Mouse (Mus musculus) retina, embryonic 14.5 days (tissue): Measurements from ENCODE around the gene Rbmxl1.
"Not testable (repeated sequence)": the region's sequence is repeated elsewhere in the genome, so short reads cannot be mapped to it uniquely, and the experiment has no call there.

Experiments
- DNase-seq: peaks from one replicate; pipeline ENCODE4 v3.0.0-alpha.2; 2015; ENCODE audit warnings: low spot score

The Rbmxl1 gene

GRCm38 (mm10) chr8:78508719-78509272 lies at the start of gene Rbmxl1:
Gene Rbmxl1 (minus strand): TSS chr8:78508898.
- peak; percentile 91 for DNase-seq

- no peak for DNase-seq
These were observed 48.2 kb upstream of the Rbmxl1 start for GRCm38 (mm10) chr8:78556773-78557434.

GRCm38 (mm10) chr8:78555817-78556216 lies 47.1 kb upstream of the Rbmxl1 start:
- DNase-seq, result no peak

- DNase-seq, result no peak
These were observed 42.0 kb upstream of the Rbmxl1 start for GRCm38 (mm10) chr8:78550752-78551134.

GRCm38 (mm10) chr8:78549971-78550751 lies 41.5 kb upstream of the Rbmxl1 start:
- peak; percentile 32 for DNase-seq

GRCm38 (mm10) chr8:78545153-78545817 lies 36.6 kb upstream of the Rbmxl1 start:
- DNase-seq, result not testable (repeated sequence)

- no peak for DNase-seq
These were observed 35.8 kb upstream of the Rbmxl1 start for GRCm38 (mm10) chr8:78544545-78544944.

- DNase-seq, result no peak
These were observed 34.9 kb upstream of the Rbmxl1 start for GRCm38 (mm10) chr8:78543621-78544020.

GRCm38 (mm10) chr8:78542670-78543069 lies 34.0 kb upstream of the Rbmxl1 start:
- not testable (repeated sequence) for DNase-seq

- DNase-seq, result no peak
These were observed 29.1 kb upstream of the Rbmxl1 start for GRCm38 (mm10) chr8:78537795-78538194.

GRCm38 (mm10) chr8:78536716-78537115 lies 28.0 kb upstream of the Rbmxl1 start:
- no peak for DNase-seq

- DNase-seq, result no peak
These were observed 25.3 kb upstream of the Rbmxl1 start for GRCm38 (mm10) chr8:78533981-78534380.

GRCm38 (mm10) chr8:78515132-78515531 lies 6.4 kb upstream of the Rbmxl1 start:
- no peak for DNase-seq

- DNase-seq, result no peak
These were observed 6.0 kb upstream of the Rbmxl1 start for GRCm38 (mm10) chr8:78514706-78515105.

GRCm38 (mm10) chr8:78513106-78513505 lies 4.4 kb upstream of the Rbmxl1 start:
- no peak for DNase-seq

- DNase-seq, result no peak
These were observed 2.2 kb upstream of the Rbmxl1 start for GRCm38 (mm10) chr8:78510926-78511325.

GRCm38 (mm10) chr8:78510094-78510493 lies 1.4 kb upstream of the Rbmxl1 start:
- DNase-seq, result peak; percentile 22

- peak; percentile 88 for DNase-seq
These were observed 754 bp upstream of the Rbmxl1 start, which contains the start of gene Slc10a7 for GRCm38 (mm10) chr8:78509273-78510031. Gene Slc10a7 (plus strand): TSS chr8:78509346.

- DNase-seq, result peak; percentile 67
These were observed 549 bp downstream of the Rbmxl1 start for GRCm38 (mm10) chr8:78507979-78508718.

GRCm38 (mm10) chr8:78502706-78503105 lies 6.0 kb downstream of the Rbmxl1 start:
- no peak for DNase-seq

GRCm38 (mm10) chr8:78496273-78496672 lies 12.4 kb downstream of the Rbmxl1 start:
- not testable (repeated sequence) for DNase-seq
